8 mouse cellular contexts compared by ENCODE assay signal in the genomic region with DNA sequence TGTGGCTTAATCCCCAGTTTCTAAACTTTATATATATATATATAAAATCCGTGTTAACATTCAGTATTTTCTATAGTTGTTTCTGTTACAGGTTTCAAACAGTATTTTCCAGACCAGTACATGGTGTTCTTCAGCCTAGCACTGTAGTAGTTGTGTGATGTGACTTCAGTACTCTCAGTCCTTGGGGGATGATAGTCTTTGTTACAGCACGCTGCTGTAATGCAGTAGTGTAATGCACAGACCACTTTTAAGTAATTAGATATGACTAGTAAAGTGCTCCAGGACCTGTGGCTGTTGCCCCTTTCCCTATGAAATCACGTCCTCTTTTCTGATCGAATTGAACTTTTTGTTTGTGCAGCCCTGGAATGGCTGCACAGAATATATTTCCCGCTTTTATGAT. TPM values are rescaled to one million over a fixed set of nuclear protein-coding genes. Genes with fewer than 3 reads are reported as not detected.
DNase-seq lines count a peak whose midpoint lies in the region; ATAC-seq and TF ChIP-seq lines count a peak whose summit lies in the region.

No protein-coding gene starts in this region.

- H3K9me3 ChIP-seq in kidney, postnatal 0 days (replicated peaks; ENCODE audit: low read length), result no peaks in the 10 kb centered on the region
- no peaks in the 10 kb centered on the region for H3K9me3 ChIP-seq in hindbrain, embryonic 15.5 days
- H3K9me3 ChIP-seq in midbrain, postnatal 0 days (ENCODE audit: low read length), result no peaks in the 10 kb centered on the region

- H3K36me3 ChIP-seq in kidney, postnatal 0 days (ENCODE audit: insufficient read depth, low read length), result peaks cover 15% of the 10 kb centered on the region; the same call in 1 of the 2 replicates
- peaks cover 6% of the 10 kb centered on the region; the same call in 1 of the 2 replicates for H3K36me3 ChIP-seq in hindbrain, embryonic 15.5 days
- no peaks in the 10 kb centered on the region for H3K36me3 ChIP-seq in midbrain, postnatal 0 days (ENCODE audit: insufficient read depth, low read length)

- TF ChIP-seq CTCF in kidney, postnatal 0 days (IDR thresholded peaks at IDR 0.05; ENCODE audit: low read depth), result no peak
- TF ChIP-seq CTCF in brain, embryonic 14.5 days (IDR thresholded peaks at IDR 0.05; ENCODE audit: borderline replicate concordance, extremely low read depth, insufficient read depth, insufficient read length), result no peak
- TF ChIP-seq CTCF in midbrain, postnatal 0 days (IDR thresholded peaks at IDR 0.05), result no peak

- H3K9ac ChIP-seq in kidney, postnatal 0 days (ENCODE audit: low read depth, low read length), result peak overlapping the region; percentile 89
- peak overlapping the region; percentile 98 for H3K9ac ChIP-seq in hindbrain, embryonic 15.5 days
- peak overlapping the region; percentile 88 for H3K9ac ChIP-seq in midbrain, postnatal 0 days (replicated peaks; ENCODE audit: low read length, poor library complexity, severe bottlenecking)

- no peaks in the 10 kb centered on the region for H3K27me3 ChIP-seq in kidney, postnatal 0 days (ENCODE audit: insufficient read depth, low read length)
- no peaks in the 10 kb centered on the region for H3K27me3 ChIP-seq in hindbrain, embryonic 15.5 days
- no peaks in the 10 kb centered on the region for H3K27me3 ChIP-seq in midbrain, postnatal 0 days (ENCODE audit: insufficient read depth, low read length)

- TF ChIP-seq POLR2A in brain, embryonic 14.5 days (IDR thresholded peaks at IDR 0.05; ENCODE audit: borderline replicate concordance, extremely low read depth, insufficient read depth, insufficient read length, poor library complexity, severe bottlenecking), result no peak

- no peak for DNase-seq in kidney, postnatal 0 days (ENCODE audit: low spot score)
- no peak for DNase-seq in kidney, adult 11 months
- DNase-seq in brain, embryonic 14.5 days (ENCODE audit: low read depth), result peak; percentile 22
- DNase-seq in midbrain, postnatal 0 days (ENCODE audit: low spot score), result no peak
- no peak for DNase-seq in cerebellum, adult 9-10 months
- no peak for DNase-seq in adrenal gland, postnatal 10 days
- no peak for DNase-seq in spleen, adult 12 weeks (ENCODE audit: low spot score)

- peaks cover 6% of the 10 kb centered on the region; the same call in 1 of the 2 replicates for H3K4me1 ChIP-seq in kidney, postnatal 0 days (replicated peaks; ENCODE audit: insufficient read depth, low read length)
- peaks cover 22% of the 10 kb centered on the region for H3K4me1 ChIP-seq in hindbrain, embryonic 15.5 days (replicated peaks)
- peaks cover 4% of the 10 kb centered on the region; the same call in 1 of the 2 replicates for H3K4me1 ChIP-seq in midbrain, postnatal 0 days (ENCODE audit: insufficient read depth, low read length)

- H3K27ac ChIP-seq in kidney, postnatal 0 days, result no peak overlapping the region
- H3K27ac ChIP-seq in hindbrain, embryonic 15.5 days (replicated peaks), result peak overlapping the region; percentile 92; the same call in 1 of the 2 replicates
- peak overlapping the region; percentile 85; the same call in 1 of the 2 replicates for H3K27ac ChIP-seq in midbrain, postnatal 0 days (ENCODE audit: low read depth, low read length)

- peak overlapping the region; percentile 96 for H3K4me3 ChIP-seq in kidney, postnatal 0 days (replicated peaks; ENCODE audit: low read depth, low read length)
- H3K4me3 ChIP-seq in hindbrain, embryonic 15.5 days, result peak overlapping the region; percentile 99
- H3K4me3 ChIP-seq in midbrain, postnatal 0 days (ENCODE audit: low read depth, low read length), result peak overlapping the region; percentile 97

- no peak for ATAC-seq in kidney, postnatal 0 days (replicated peaks; ENCODE audit: low FRiP score, low read depth)
- no peak for ATAC-seq in hindbrain, embryonic 15.5 days (ENCODE audit: low FRiP score, low read depth)
- ATAC-seq in midbrain, postnatal 0 days (ENCODE audit: low FRiP score), result no peak

- peak overlapping the region; percentile 81 for H3K4me2 ChIP-seq in kidney, postnatal 0 days (ENCODE audit: low read length)
- H3K4me2 ChIP-seq in hindbrain, embryonic 15.5 days, result peak overlapping the region; percentile 72
- H3K4me2 ChIP-seq in midbrain, postnatal 0 days (ENCODE audit: low read depth, low read length, poor library complexity, severe bottlenecking), result peak overlapping the region; percentile 72

- WGBS in kidney, postnatal 0 days, result 24% methylated on average over 5 of the region's 5 CpGs
- 38% methylated on average over 5 of the region's 5 CpGs for WGBS in hindbrain, embryonic 15.5 days
- WGBS in midbrain, postnatal 0 days, result 35% methylated on average over 5 of the region's 5 CpGs

RNA-seq across cellular contexts. Expression of a gene that starts 7.0 kb away (rescaled TPM):
- polyA plus RNA-seq in kidney, postnatal 0 days (2015; fragmentation: Nextera tagmentation; extraction: Ambion mirVana), result 121 and 123 TPM in 2 replicates
- 22.5 and 26.1 TPM in 2 replicates for polyA plus RNA-seq in brain, embryonic 14.5 days (2012; rRNA removed)
- 54.4 and 67.4 TPM in 2 replicates for polyA plus RNA-seq in hindbrain, embryonic 15.5 days (2015; fragmentation: Nextera tagmentation; extraction: Ambion mirVana)
- total RNA-seq in midbrain, postnatal 0 days (2014; rRNA removed), result 11.9 and 17.4 TPM in 2 replicates
- polyA plus RNA-seq in midbrain, postnatal 0 days (2015; fragmentation: Nextera tagmentation; extraction: Ambion mirVana), result 43.1 and 45.7 TPM in 2 replicates
- 10 to 100 TPM; 38.1 to 40.9 TPM for total RNA-seq in adrenal gland, postnatal 10 days (2021)

RNA-seq across cellular contexts. Expression of a gene that starts 7.5 kb away (rescaled TPM):
- polyA plus RNA-seq in kidney, postnatal 0 days (2015; fragmentation: Nextera tagmentation; extraction: Ambion mirVana), result 20.3 and 20.4 TPM in 2 replicates
- polyA plus RNA-seq in brain, embryonic 14.5 days (2012; rRNA removed), result 68.9 and 92.0 TPM in 2 replicates
- 41.0 and 44.9 TPM in 2 replicates for polyA plus RNA-seq in hindbrain, embryonic 15.5 days (2015; fragmentation: Nextera tagmentation; extraction: Ambion mirVana)
- 25.6 and 36.3 TPM in 2 replicates for total RNA-seq in midbrain, postnatal 0 days (2014; rRNA removed)
- polyA plus RNA-seq in midbrain, postnatal 0 days (2015; fragmentation: Nextera tagmentation; extraction: Ambion mirVana), result 29.4 and 32.7 TPM in 2 replicates
- 10 to 100 TPM; 14.4 to 20.6 TPM for total RNA-seq in adrenal gland, postnatal 10 days (2021)
